Mouse (Mus musculus): ENCODE data around the gene Dnah8.

DNA sequence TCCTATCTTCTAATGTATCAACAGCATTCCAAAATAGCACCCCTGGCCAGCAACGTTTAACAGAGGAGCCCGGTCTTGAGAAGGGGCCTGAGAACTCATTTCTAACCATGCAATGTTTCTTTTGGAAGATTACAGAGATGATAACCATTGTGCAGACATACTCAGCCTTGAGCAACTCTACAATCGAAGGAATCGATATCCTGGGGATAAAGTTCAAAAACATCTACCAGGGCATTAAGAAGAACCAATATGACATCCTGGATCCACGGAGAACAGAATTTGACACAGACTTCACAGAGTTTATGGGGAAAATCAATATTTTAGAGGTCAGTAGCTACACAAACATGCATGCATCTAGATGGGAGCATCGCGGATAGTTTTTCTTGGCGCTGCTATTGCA, 39.0 kb downstream of the Dnah8 start:
- TF ChIP-seq E2F4 (IDR thresholded peaks at IDR 0.05; ENCODE audit: borderline replicate concordance, low read depth, low read length) = no peak
- no peak for TF ChIP-seq USF1 (IDR thresholded peaks at IDR 0.05; ENCODE audit: low read depth, low read length)
- TF ChIP-seq TAL1 (IDR thresholded peaks at IDR 0.05; ENCODE audit: low read length) = no peak
- TF ChIP-seq MAZ (IDR thresholded peaks at IDR 0.05; ENCODE audit: low read depth, low read length) = no peak
- TF ChIP-seq GATA1 (IDR thresholded peaks at IDR 0.05; ENCODE audit: low read depth, low read length) = no peak
- TF ChIP-seq RCOR1 (IDR thresholded peaks at IDR 0.05; ENCODE audit: low read depth, low read length) = no peak
- TF ChIP-seq BHLHE40 (IDR thresholded peaks at IDR 0.05; ENCODE audit: borderline replicate concordance, low read depth, low read length) = no peak
- TF ChIP-seq CTCF (IDR thresholded peaks at IDR 0.05 in 2 of 3, conservative IDR thresholded peaks at IDR 0.05 in 1 of 3; ENCODE audit: control insufficient read depth in 1 of 3, insufficient read depth in 1 of 3, low read depth in 2 of 3, low read length in 3 of 3, poor library complexity in 1 of 3, severe bottlenecking in 1 of 3) = no peak
- TF ChIP-seq RAD21 (IDR thresholded peaks at IDR 0.05; ENCODE audit: low read depth, low read length) = no peak
- TF ChIP-seq POLR2A (IDR thresholded peaks at IDR 0.05; ENCODE audit: control insufficient read depth in 1 of 2, insufficient read depth in 1 of 2, low read depth in 1 of 2, low read length in 2 of 2, poor library complexity in 1 of 2) = no peak

Data from MEL (cell line).